Mouse (Mus musculus) activated CD4-positive, CD25-positive, alpha-beta regulatory T cell, adult 4 months (primary cell): ENCODE data around the gene Plcd3. TPM values are rescaled to one million over a fixed set of nuclear protein-coding genes. Genes with fewer than 3 reads are reported as not detected.

ENCODE experiments used
- polyA plus RNA-seq, 2 experiments: library from polyadenylated mRNA; unstranded; fragments of 100-300 nt; shearing (Covaris generic); gene quantifications; one replicate each; pipeline ENCODE4 v1.2.1; 2017

The Plcd3 gene
- polyA plus RNA-seq, 2 experiments from 2014 or later = 0.20 TPM; not detected in 1

Other genes starting within 250 kb of the Plcd3 start
- gene Eftud2, start 220.7 kb downstream of the Plcd3 start, polyA plus RNA-seq = 100 to 1,000 TPM in 1 of 2 experiments, 10 to 100 TPM in 1; 97.6 to 127 TPM
- under 1 TPM in 1 of 2 experiments, not detected in 1; 0.29 TPM for gene Ccdc103, start 220.5 kb downstream of the Plcd3 start, polyA plus RNA-seq
- not detected for gene Fam187a, start 216.5 kb downstream of the Plcd3 start, polyA plus RNA-seq
- not detected for gene Gfap, start 200.7 kb downstream of the Plcd3 start, polyA plus RNA-seq
- 1 to 10 TPM; 1.6 to 1.9 TPM for gene Kif18b, start 176.5 kb downstream of the Plcd3 start, polyA plus RNA-seq
- not detected for gene C1ql1, start 155.0 kb downstream of the Plcd3 start, polyA plus RNA-seq
- 10 to 100 TPM; 62.2 to 99.9 TPM for gene Nmt1, start 73.5 kb downstream of the Plcd3 start, polyA plus RNA-seq
- gene Dcakd, start 73.3 kb downstream of the Plcd3 start, polyA plus RNA-seq = 10 to 100 TPM; 23.5 to 25.6 TPM
- gene Acbd4, start within 50 bp of the Plcd3 start, polyA plus RNA-seq = 10 to 100 TPM; 18.4 to 24.0 TPM
- gene Hexim1, start 14.6 kb upstream of the Plcd3 start, polyA plus RNA-seq = 1 to 10 TPM; 3.4 TPM
- 1 to 10 TPM; 2.2 to 3.6 TPM for gene Hexim2, start 30.8 kb upstream of the Plcd3 start, polyA plus RNA-seq
- gene Fmnl1, start 69.4 kb upstream of the Plcd3 start, polyA plus RNA-seq = 10 to 100 TPM; 60.0 to 62.7 TPM
- gene 1700023F06Rik, start 106.9 kb upstream of the Plcd3 start, polyA plus RNA-seq = not detected
- gene Spata32, start 116.8 kb upstream of the Plcd3 start, polyA plus RNA-seq = not detected
- 10 to 100 TPM; 22.0 to 28.9 TPM for gene Map3k14, start 165.8 kb upstream of the Plcd3 start, polyA plus RNA-seq